In the genomic region with DNA sequence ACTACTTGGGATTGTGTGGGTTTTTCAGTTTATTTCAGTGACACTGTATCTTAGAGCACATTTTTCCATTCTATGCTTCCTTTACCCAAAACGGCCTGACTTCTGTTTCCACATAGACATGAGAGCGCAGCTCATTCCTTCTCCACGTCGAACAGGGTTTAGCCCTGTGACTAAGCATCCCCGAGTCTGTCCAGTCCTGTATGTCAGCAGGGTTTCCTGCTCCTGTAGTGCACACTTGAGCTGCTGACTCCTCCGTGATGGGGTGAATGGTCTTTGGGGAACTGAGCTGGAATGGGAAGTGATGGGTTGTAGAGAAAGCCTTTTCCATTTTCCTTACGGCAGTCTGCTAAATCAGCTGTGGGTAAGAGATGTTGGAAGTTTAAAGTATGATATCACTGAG, we compare ENCODE assay signal across 10 mouse cellular contexts.
DNase-seq lines count a peak whose midpoint lies in the region; ATAC-seq and TF ChIP-seq lines count a peak whose summit lies in the region.
"Had no signal": no experiment of that assay in that cellular context is flagged by ENCODE, and none has a peak within 500 bp of the region (broad histone marks: within the 10 kb centered on the region; RNA-seq: fewer than 3 reads in every experiment).

No protein-coding gene starts in this region.

- DNase-seq in heart, postnatal 14 days = no peak
- peak; percentile 22 for DNase-seq in 3134 (ENCODE audit: extremely low read depth, insufficient read length, low spot score)
- DNase-seq in adrenal gland, adult 8-10 months = no peak
- no peak for DNase-seq in lung, adult 18-20 months
- DNase-seq in adrenal gland, adult 2 months = no peak

- intact Hi-C loops in heart, postnatal 14 days (cut with DNase I) = no loop called here

- H3K36me3 ChIP-seq in heart, embryonic 14.5 days (ENCODE audit: control insufficient read depth, insufficient read depth, low read length) = peaks cover 14% of the 10 kb centered on the region; the same call in 1 of the 2 replicates
- no peaks in the 10 kb centered on the region for H3K36me3 ChIP-seq in limb, embryonic 13.5 days
- H3K36me3 ChIP-seq: stomach, embryonic 15.5 days had no signal

- no peak overlapping the region for H3K4me3 ChIP-seq in heart, embryonic 14.5 days (ENCODE audit: control insufficient read depth in 1 of 2, insufficient read depth in 1 of 2, low read depth in 1 of 2, low read length in 2 of 2)
- no peak overlapping the region for H3K4me3 ChIP-seq in cortical plate, adult 2 months (ENCODE audit: insufficient read depth, low read length)
- H3K4me3 ChIP-seq in limb, embryonic 13.5 days = no peak overlapping the region
- H3K4me3 ChIP-seq: lung, embryonic 15.5 days; stomach, embryonic 15.5 days had no signal

- H3K4me2 ChIP-seq in heart, embryonic 14.5 days (ENCODE audit: low read length) = no peak overlapping the region
- peak overlapping the region; percentile 37 for H3K4me2 ChIP-seq in limb, embryonic 13.5 days (replicated peaks)
- H3K4me2 ChIP-seq: lung, embryonic 15.5 days; stomach, embryonic 15.5 days had no signal

- H3K9me3 ChIP-seq in heart, embryonic 14.5 days (ENCODE audit: control insufficient read depth, low read length) = no peaks in the 10 kb centered on the region
- H3K9me3 ChIP-seq in limb, embryonic 13.5 days = no peaks in the 10 kb centered on the region
- H3K9me3 ChIP-seq: lung, embryonic 15.5 days; stomach, embryonic 15.5 days had no signal

- H3K9ac ChIP-seq in heart, embryonic 14.5 days (ENCODE audit: low read length) = no peak overlapping the region
- no peak overlapping the region for H3K9ac ChIP-seq in limb, embryonic 13.5 days
- H3K9ac ChIP-seq: lung, embryonic 15.5 days; stomach, embryonic 15.5 days had no signal

- H3K27me3 ChIP-seq in heart, embryonic 14.5 days (ENCODE audit: control insufficient read depth, insufficient read depth, low read length) = no peaks in the 10 kb centered on the region
- H3K27me3 ChIP-seq in limb, embryonic 13.5 days = no peaks in the 10 kb centered on the region
- H3K27me3 ChIP-seq: lung, embryonic 15.5 days; stomach, embryonic 15.5 days had no signal

- H3K27ac ChIP-seq in heart, embryonic 14.5 days (replicated peaks in 1 of 2; ENCODE audit: control insufficient read depth in 1 of 2, insufficient read depth in 1 of 2, low read depth in 2 of 2, low read length in 2 of 2) = peak overlapping the region; percentile 27 to 75; a peak in 2 of 4 replicates
- peak overlapping the region; percentile 14; the same call in 1 of the 2 replicates for H3K27ac ChIP-seq in cortical plate, adult 2 months (ENCODE audit: insufficient read depth, low read length)
- H3K27ac ChIP-seq in limb, embryonic 13.5 days = peak overlapping the region; percentile 73; the same call in 1 of the 2 replicates
- H3K27ac ChIP-seq: lung, embryonic 15.5 days; stomach, embryonic 15.5 days had no signal

- no peak for ATAC-seq in heart, embryonic 14.5 days (ENCODE audit: insufficient number of reproducible peaks, insufficient read depth, low FRiP score, low read depth)
- no peak for ATAC-seq in limb, embryonic 13.5 days (ENCODE audit: low FRiP score, low read depth)

- 35% methylated on average over 7 of the region's 7 CpGs for WGBS in heart, embryonic 14.5 days
- WGBS in limb, embryonic 13.5 days = 39% methylated on average over 7 of the region's 7 CpGs

- no peak for TF ChIP-seq POLR2A in cortical plate, adult 2 months (IDR thresholded peaks at IDR 0.05; ENCODE audit: extremely low read depth, insufficient read depth, low read length)

- TF ChIP-seq CTCF in cortical plate, adult 2 months (IDR thresholded peaks at IDR 0.05; ENCODE audit: extremely low read depth, insufficient read depth, low read length) = no peak

- peaks cover 8 to 21% of the 10 kb centered on the region in 2 experiments for H3K4me1 ChIP-seq in heart, embryonic 14.5 days (ENCODE audit: control insufficient read depth in 2 of 2, insufficient read depth in 2 of 2, low read length in 2 of 2)
- peaks cover 4% of the 10 kb centered on the region for H3K4me1 ChIP-seq in cortical plate, adult 2 months (ENCODE audit: control insufficient read depth, insufficient read depth, low read length)
- H3K4me1 ChIP-seq in limb, embryonic 13.5 days = peaks cover 37% of the 10 kb centered on the region
- H3K4me1 ChIP-seq: stomach, embryonic 15.5 days had no signal

Comparison
In these comparisons a context has a peak if more than half of its experiments do, and no peak if none do; other contexts are left out.
1. H3K27ac ChIP-seq: peak in every context shown above with its lines; median percentile 73 in limb, embryonic 13.5 days; 51 in heart, embryonic 14.5 days; 14 in cortical plate, adult 2 months.